Mouse (Mus musculus) hindbrain, embryonic 11.5 days (tissue): ENCODE results near the gene Fam131c. TPM values are rescaled to one million over a fixed set of nuclear protein-coding genes. Genes with fewer than 3 reads are reported as not detected.
A peak's percentile ranks its signal among the peaks of the same experiment; 100 is the strongest.

Experiments
- ATAC-seq: fragments of 200-750 bp; cut with Nextera tagmentation; 2 replicates; pipeline ENCODE4 v1.8.0; 2017; ENCODE audit warnings: mild to moderate bottlenecking, moderate TSS enrichment, moderate library complexity; ENCODE audit not compliant: low FRiP score
- DNase-seq: peaks from one replicate; pipeline ENCODE4 v3.0.0-alpha.2; 2015; ENCODE audit warnings: low spot score
- H3K27ac ChIP-seq: fragments of 300-500 bp; sonication (generic); 2 replicates; pipeline ENCODE4 v1.5.1; 2014; ENCODE audit warnings: mild to moderate bottlenecking, low read depth, low read length
- H3K27me3 ChIP-seq: fragments of 300-500 bp; sonication (generic); 2 replicates; pipeline ENCODE4 v1.6.1; 2014; ENCODE audit warnings: mild to moderate bottlenecking, low read length, moderate library complexity, mixed read lengths; ENCODE audit not compliant: control insufficient read depth, insufficient read depth
- H3K36me3 ChIP-seq: fragments of 300-500 bp; sonication (generic); 2 replicates; pipeline ENCODE4 v1.6.1; 2014; ENCODE audit warnings: mild to moderate bottlenecking, low read length, moderate library complexity, mixed read lengths; ENCODE audit not compliant: control insufficient read depth, insufficient read depth
- H3K4me1 ChIP-seq: fragments of 300-500 bp; sonication (generic); replicated peaks from 2 replicates; pipeline ENCODE4 v1.6.1; 2014; ENCODE audit warnings: low read length, mixed read lengths; ENCODE audit not compliant: control insufficient read depth, insufficient read depth
- H3K4me2 ChIP-seq: fragments of 300-500 bp; sonication (generic); replicated peaks from 2 replicates; pipeline ENCODE4 v1.6.1; 2014; ENCODE audit warnings: mild to moderate bottlenecking, low read depth, low read length
- H3K4me3 ChIP-seq: fragments of 300-500 bp; sonication (generic); 2 replicates; pipeline ENCODE4 v1.5.1; 2014; ENCODE audit warnings: low read depth, low read length
- H3K9ac ChIP-seq: fragments of 300-500 bp; sonication (generic); 2 replicates; pipeline ENCODE4 v1.6.1; 2014; ENCODE audit warnings: low read depth, low read length
- H3K9me3 ChIP-seq: fragments of 300-500 bp; sonication (generic); 2 replicates; pipeline ENCODE4 v1.6.1; 2016; ENCODE audit warnings: low read length; ENCODE audit not compliant: control insufficient read depth
- WGBS: fragments of 180-500 bp; shearing (Covaris S2); extraction: QIAGEN DNeasy Blood & Tissue Kit; methylation state at CpG from one replicate; pipeline ENCODE4 v1.1.7; 2014; 5-methylcytosine and 5-hydroxymethylcytosine counted together
- polyA plus RNA-seq: library from polyadenylated mRNA; unstranded; fragments of >200 nt; fragmentation: Nextera tagmentation; extraction: Ambion mirVana; gene quantifications from 2 replicates; pipeline ENCODE4 v1.2.1, GENCODE M21; 2014

Fam131c gene
- polyA plus RNA-seq, 1 experiment from 2014 or later = 0.69 TPM

- ATAC-seq = no peak
- WGBS = 45% methylated on average over 5 of the region's 5 CpGs
- H3K27ac ChIP-seq = peak overlapping the region; percentile 80
- no peaks in the 10 kb centered on the region for H3K9me3 ChIP-seq
- no peaks in the 10 kb centered on the region for H3K36me3 ChIP-seq
- no peak for DNase-seq
- H3K27me3 ChIP-seq = no peaks in the 10 kb centered on the region; the same call in 1 of the 2 replicates
- H3K4me1 ChIP-seq = 0 out of 2 replicates have a peak, but pooled peaks cover 6% of the 10 kb centered on the region
- H3K4me3 ChIP-seq = no peak overlapping the region
- no peak overlapping the region for H3K4me2 ChIP-seq
- H3K9ac ChIP-seq = no peak overlapping the region
Observed at GRCm38 (mm10) chr4:141334695-141335094, 33.3 kb upstream of the Fam131c start.

- Histone ChIP-seq H3K4me3 (no peak overlapping the region), H3K36me3 (no peaks in the 10 kb centered on the region), H3K9ac (no peak overlapping the region), H3K4me1 (0 out of 2 replicates have a peak, but pooled peaks cover 6% of the 10 kb centered on the region), H3K27me3 (no peaks in the 10 kb centered on the region; the same call in 1 of the 2 replicates), H3K9me3 (no peaks in the 10 kb centered on the region), H3K27ac (peak overlapping the region; percentile 80), H3K4me2 (no peak overlapping the region)
- peak; percentile 79 for DNase-seq
- WGBS = 5% methylated on average over 3 of the region's 3 CpGs
- peak; percentile 86 for ATAC-seq
Observed at GRCm38 (mm10) chr4:141335263-141335796, 32.7 kb upstream of the Fam131c start.

- Histone ChIP-seq H3K27ac (peak overlapping the region; percentile 80), H3K27me3 (no peaks in the 10 kb centered on the region; the same call in 1 of the 2 replicates), H3K36me3 (no peaks in the 10 kb centered on the region), H3K9me3 (no peaks in the 10 kb centered on the region), H3K4me3 (no peak overlapping the region), H3K4me1 (0 out of 2 replicates have a peak, but pooled peaks cover 6% of the 10 kb centered on the region), H3K4me2 (no peak overlapping the region), H3K9ac (0 out of 2 replicates have a peak overlapping the region, but pooled peaks have one; percentile 23)
- DNase-seq (no peak), ATAC-seq (no peak)
- 71% methylated on average over 6 of the region's 6 CpGs for WGBS
Observed at GRCm38 (mm10) chr4:141336196-141336595, 31.8 kb upstream of the Fam131c start.

GRCm38 (mm10) chr4:141337986-141338385, 30.0 kb upstream of the Fam131c start:
- Histone ChIP-seq H3K4me3 (no peak overlapping the region), H3K4me2 (no peak overlapping the region), H3K27ac (no peak overlapping the region), H3K36me3 (no peaks in the 10 kb centered on the region), H3K9me3 (no peaks in the 10 kb centered on the region), H3K4me1 (peaks cover 6% of the 10 kb centered on the region; the same call in 1 of the 2 replicates), H3K27me3 (no peaks in the 10 kb centered on the region; the same call in 1 of the 2 replicates), H3K9ac (no peak overlapping the region)
- DNase-seq = peak; percentile 27
- no peak for ATAC-seq
- WGBS = 34% methylated on average over 6 of the region's 6 CpGs

GRCm38 (mm10) chr4:141338853-141339252, 29.2 kb upstream of the Fam131c start:
- ATAC-seq (no peak), DNase-seq (peak; percentile 52)
- Histone ChIP-seq H3K9ac (no peak overlapping the region), H3K4me2 (no peak overlapping the region), H3K4me3 (no peak overlapping the region), H3K36me3 (no peaks in the 10 kb centered on the region), H3K27me3 (no peaks in the 10 kb centered on the region; the same call in 1 of the 2 replicates), H3K4me1 (peaks cover 6% of the 10 kb centered on the region; the same call in 1 of the 2 replicates), H3K27ac (no peak overlapping the region), H3K9me3 (no peaks in the 10 kb centered on the region)
- 25% methylated on average over 1 of the region's 1 CpGs for WGBS

GRCm38 (mm10) chr4:141341477-141341876, 26.5 kb upstream of the Fam131c start:
- WGBS = 77% methylated on average over 6 of the region's 7 CpGs
- Histone ChIP-seq H3K4me3 (no peak overlapping the region), H3K4me1 (no peaks in the 10 kb centered on the region; the same call in 1 of the 2 replicates), H3K27ac (no peak overlapping the region), H3K36me3 (no peaks in the 10 kb centered on the region), H3K9me3 (no peaks in the 10 kb centered on the region), H3K4me2 (no peak overlapping the region), H3K9ac (no peak overlapping the region), H3K27me3 (no peaks in the 10 kb centered on the region; the same call in 1 of the 2 replicates)
- ATAC-seq = no peak
- no peak for DNase-seq

- no peaks in the 10 kb centered on the region for H3K27me3 ChIP-seq
- no peak for ATAC-seq
- no peak overlapping the region for H3K4me2 ChIP-seq
- no peak overlapping the region for H3K9ac ChIP-seq
- H3K4me1 ChIP-seq = no peaks in the 10 kb centered on the region; the same call in 1 of the 2 replicates
- WGBS = 68% methylated on average over 7 of the region's 7 CpGs
- no peaks in the 10 kb centered on the region for H3K9me3 ChIP-seq
- no peak overlapping the region for H3K4me3 ChIP-seq
- DNase-seq = no peak
- H3K36me3 ChIP-seq = no peaks in the 10 kb centered on the region
- no peak overlapping the region for H3K27ac ChIP-seq
Observed at GRCm38 (mm10) chr4:141343515-141343914, 24.5 kb upstream of the Fam131c start.

GRCm38 (mm10) chr4:141345219-141345618, 22.8 kb upstream of the Fam131c start:
- H3K27me3 ChIP-seq = no peaks in the 10 kb centered on the region
- no peak for DNase-seq
- H3K36me3 ChIP-seq = no peaks in the 10 kb centered on the region
- no peak overlapping the region for H3K27ac ChIP-seq
- H3K4me3 ChIP-seq = no peak overlapping the region
- WGBS = 93% methylated on average over 12 of the region's 12 CpGs
- H3K9me3 ChIP-seq = no peaks in the 10 kb centered on the region
- H3K4me2 ChIP-seq = no peak overlapping the region
- ATAC-seq = no peak
- no peak overlapping the region for H3K9ac ChIP-seq
- no peaks in the 10 kb centered on the region; the same call in 1 of the 2 replicates for H3K4me1 ChIP-seq

- Histone ChIP-seq H3K36me3 (no peaks in the 10 kb centered on the region), H3K4me1 (no peaks in the 10 kb centered on the region), H3K9ac (no peak overlapping the region), H3K4me3 (no peak overlapping the region), H3K9me3 (no peaks in the 10 kb centered on the region), H3K27ac (no peak overlapping the region), H3K27me3 (no peaks in the 10 kb centered on the region), H3K4me2 (no peak overlapping the region)
- DNase-seq (no peak), ATAC-seq (no peak)
- 71% methylated on average over 8 of the region's 8 CpGs for WGBS
Observed at GRCm38 (mm10) chr4:141347365-141347797, 20.6 kb upstream of the Fam131c start.
